Mouse (Mus musculus) hindbrain, postnatal 0 days (tissue): ENCODE measurements around the gene Samm50. TPM values are rescaled to one million over a fixed set of nuclear protein-coding genes. Genes with fewer than 3 reads are reported as not detected.

Source experiments
- ATAC-seq: fragments of 200-750 bp; cut with Nextera tagmentation; 2 replicates; pipeline ENCODE4 v1.8.0; 2017; ENCODE audit warnings: mild to moderate bottlenecking, moderate TSS enrichment, moderate library complexity
- DNase-seq: peaks from one replicate; pipeline ENCODE4 v3.0.0-alpha.2; 2015; ENCODE audit warnings: low spot score
- H3K27ac ChIP-seq: fragments of 300-500 bp; sonication (generic); 2 replicates; pipeline ENCODE4 v1.5.1; 2014; ENCODE audit warnings: mild to moderate bottlenecking
- H3K27me3 ChIP-seq: fragments of 300-500 bp; sonication (generic); 2 replicates; pipeline ENCODE4 v1.6.1; 2014; ENCODE audit warnings: low read length, mixed read lengths; ENCODE audit not compliant: insufficient read depth
- H3K36me3 ChIP-seq: fragments of 300-500 bp; sonication (generic); 2 replicates; pipeline ENCODE4 v1.6.1; 2014; ENCODE audit warnings: low read length, mixed read lengths; ENCODE audit not compliant: insufficient read depth
- H3K4me1 ChIP-seq: fragments of 300-500 bp; sonication (generic); 2 replicates; pipeline ENCODE4 v1.6.1; 2014; ENCODE audit warnings: antibody characterized with exemption, low read length, mixed read lengths; ENCODE audit not compliant: insufficient read depth
- H3K4me2 ChIP-seq: fragments of 300-500 bp; sonication (generic); 2 replicates; pipeline ENCODE4 v1.6.1; 2014; ENCODE audit warnings: low read depth, mild to moderate bottlenecking, low read length, moderate library complexity, mixed read lengths
- H3K4me3 ChIP-seq: fragments of 300-500 bp; sonication (generic); 2 replicates; pipeline ENCODE4 v1.5.1; 2014; ENCODE audit warnings: low read length
- H3K9ac ChIP-seq: fragments of 300-500 bp; sonication (generic); replicated peaks from 2 replicates; pipeline ENCODE4 v1.6.1; 2014; ENCODE audit warnings: mild to moderate bottlenecking, low read length, moderate library complexity, mixed read lengths
- H3K9me3 ChIP-seq: fragments of 300-500 bp; sonication (generic); 2 replicates; pipeline ENCODE4 v1.6.1; 2016; ENCODE audit warnings: low read length, mixed read lengths
- CTCF ChIP-seq: IDR thresholded peaks from 2 replicates; pipeline ENCODE4 v1.5.1; 2016; ENCODE audit warnings: antibody characterized with exemption, control low read depth, low read depth
- WGBS: fragments of 180-500 bp; shearing (Covaris S2); extraction: QIAGEN DNeasy Blood & Tissue Kit; methylation state at CpG from one replicate; pipeline ENCODE4 v1.1.7; 2014; 5-methylcytosine and 5-hydroxymethylcytosine counted together
- polyA plus RNA-seq: library from polyadenylated mRNA; unstranded; fragments of >200 nt; fragmentation: Nextera tagmentation; extraction: Ambion mirVana; gene quantifications from 2 replicates; pipeline ENCODE4 v1.2.1, GENCODE M21; 2015
- total RNA-seq: library from RNA; depleted of rRNA; stranded (reverse); fragments of >200 nt; gene quantifications from 2 replicates; pipeline ENCODE4 v1.2.3, GENCODE M21; 2014

The Samm50 gene
- total and polyA plus RNA-seq, 2 experiments from 2014 or later: 28.0 to 92.3 TPM

- WGBS: 85% methylated on average over 11 of the region's 11 CpGs
- Histone ChIP-seq H3K27ac (no peak overlapping the region), H3K4me2 (no peak overlapping the region), H3K27me3 (no peaks in the 10 kb centered on the region), H3K36me3 (peaks cover 50% of the 10 kb centered on the region), H3K9ac (no peak overlapping the region), H3K4me1 (no peaks in the 10 kb centered on the region), H3K9me3 (no peaks in the 10 kb centered on the region), H3K4me3 (no peak overlapping the region)
- no peak for TF ChIP-seq CTCF
- DNase-seq: no peak
- ATAC-seq: no peak
These were observed 17.7 kb downstream of the Samm50 start for GRCm38 (mm10) chr15:84209517-84210412.

GRCm38 (mm10) chr15:84210461-84210860 is 18.4 kb downstream of the Samm50 start:
- H3K4me2 ChIP-seq: no peak overlapping the region
- no peaks in the 10 kb centered on the region for H3K4me1 ChIP-seq
- H3K9me3 ChIP-seq: no peaks in the 10 kb centered on the region
- no peak overlapping the region for H3K9ac ChIP-seq
- H3K27me3 ChIP-seq: no peaks in the 10 kb centered on the region
- no peak overlapping the region for H3K4me3 ChIP-seq
- peaks cover 50% of the 10 kb centered on the region for H3K36me3 ChIP-seq
- 96% methylated on average over 13 of the region's 13 CpGs for WGBS
- TF ChIP-seq CTCF: no peak
- H3K27ac ChIP-seq: no peak overlapping the region
- no peak for ATAC-seq
- no peak for DNase-seq

- WGBS: 89% methylated on average over 13 of the region's 13 CpGs
- no peak for TF ChIP-seq CTCF
- H3K4me3 ChIP-seq: no peak overlapping the region
- no peaks in the 10 kb centered on the region for H3K27me3 ChIP-seq
- H3K36me3 ChIP-seq: peaks cover 49% of the 10 kb centered on the region
- no peak for DNase-seq
- H3K4me1 ChIP-seq: no peaks in the 10 kb centered on the region
- no peak for ATAC-seq
- H3K27ac ChIP-seq: no peak overlapping the region
- H3K4me2 ChIP-seq: no peak overlapping the region
- H3K9ac ChIP-seq: no peak overlapping the region
- H3K9me3 ChIP-seq: no peaks in the 10 kb centered on the region
These were observed 18.9 kb downstream of the Samm50 start for GRCm38 (mm10) chr15:84210941-84211340.

- WGBS: 60% methylated on average over 4 of the region's 4 CpGs
- H3K36me3 ChIP-seq: peaks cover 42% of the 10 kb centered on the region
- no peak for DNase-seq
These were observed 19.5 kb downstream of the Samm50 start for GRCm38 (mm10) chr15:84211564-84211963.

GRCm38 (mm10) chr15:84212031-84212755 is 20.2 kb downstream of the Samm50 start:
- peak; percentile 99 for TF ChIP-seq CTCF
- no peak overlapping the region; the same call in 1 of the 2 replicates for H3K27ac ChIP-seq
- ATAC-seq (peak; percentile 55), DNase-seq (peak; percentile 92)
- no peaks in the 10 kb centered on the region for H3K9me3 ChIP-seq
- H3K27me3 ChIP-seq: no peaks in the 10 kb centered on the region
- no peak overlapping the region for H3K4me3 ChIP-seq
- H3K36me3 ChIP-seq: peaks cover 38% of the 10 kb centered on the region
- WGBS: 37% methylated on average over 6 of the region's 6 CpGs
- no peak overlapping the region for H3K9ac ChIP-seq
- H3K4me1 ChIP-seq: peaks cover 4% of the 10 kb centered on the region; the same call in 1 of the 2 replicates
- H3K4me2 ChIP-seq: no peak overlapping the region

More at GRCm38 (mm10) chr15:84211564-84211963, 19.5 kb downstream of the Samm50 start:
- H3K4me1 ChIP-seq: no peaks in the 10 kb centered on the region
- TF ChIP-seq CTCF: no peak
- H3K4me2 ChIP-seq: no peak overlapping the region
- ATAC-seq: no peak
- H3K9me3 ChIP-seq: no peaks in the 10 kb centered on the region
- no peak overlapping the region for H3K4me3 ChIP-seq
- no peaks in the 10 kb centered on the region for H3K27me3 ChIP-seq
- no peak overlapping the region; the same call in 1 of the 2 replicates for H3K27ac ChIP-seq
- H3K9ac ChIP-seq: no peak overlapping the region

GRCm38 (mm10) chr15:84212756-84213105 is 20.7 kb downstream of the Samm50 start:
- H3K27me3 ChIP-seq: no peaks in the 10 kb centered on the region
- TF ChIP-seq CTCF: no peak
- no peak overlapping the region for H3K9ac ChIP-seq
- WGBS: 80% methylated on average over 2 of the region's 2 CpGs
- H3K4me3 ChIP-seq: no peak overlapping the region
- H3K4me1 ChIP-seq: peaks cover 6% of the 10 kb centered on the region; the same call in 1 of the 2 replicates
- no peak overlapping the region for H3K27ac ChIP-seq
- DNase-seq (no peak), ATAC-seq (no peak)
- no peaks in the 10 kb centered on the region for H3K9me3 ChIP-seq
- H3K36me3 ChIP-seq: peaks cover 36% of the 10 kb centered on the region
- H3K4me2 ChIP-seq: no peak overlapping the region
